Mouse (Mus musculus): ENCODE data around the gene Hcn2. TPM values are rescaled to one million over a fixed set of nuclear protein-coding genes. Genes with fewer than 3 reads are reported as not detected.
A peak's percentile ranks its signal among the peaks of the same experiment; 100 is the strongest.

Gene Hcn2
- total RNA-seq (2015; ENCODE audit: low replicate concordance) = not detected in 2 replicates
- not detected in 2 replicates for total RNA-seq (2017; ENCODE audit: low replicate concordance)

- no peak for ATAC-seq (replicated peaks; ENCODE audit: low FRiP score, poor library complexity, severe bottlenecking)
Observed at GRCm38 (mm10) chr10:79716254-79716987, at the start of gene Hcn2. Gene Hcn2, plus strand, starts transcription at chr10:79716634.

GRCm38 (mm10) chr10:79668076-79668475 lies 48.4 kb upstream of the Hcn2 start:
- no peak for ATAC-seq (replicated peaks; ENCODE audit: low FRiP score, poor library complexity, severe bottlenecking)

GRCm38 (mm10) chr10:79668771-79669575 lies 47.5 kb upstream of the Hcn2 start, which contains the start of gene Tpgs1:
Gene Tpgs1, plus strand, starts transcription at chr10:79669369.
- ATAC-seq (replicated peaks; ENCODE audit: low FRiP score, poor library complexity, severe bottlenecking) = peak; percentile 87

- ATAC-seq (replicated peaks; ENCODE audit: low FRiP score, poor library complexity, severe bottlenecking) = 0 out of 2 replicates have a peak, but pooled peaks have one; percentile 22
Observed at GRCm38 (mm10) chr10:79669576-79670057, 46.8 kb upstream of the Hcn2 start.

GRCm38 (mm10) chr10:79670071-79670888 lies 46.2 kb upstream of the Hcn2 start:
- no peak for ATAC-seq (replicated peaks; ENCODE audit: low FRiP score, poor library complexity, severe bottlenecking)

- no peak for ATAC-seq (replicated peaks; ENCODE audit: low FRiP score, poor library complexity, severe bottlenecking)
Observed at GRCm38 (mm10) chr10:79671396-79672087, 44.9 kb upstream of the Hcn2 start.

- no peak for ATAC-seq (replicated peaks; ENCODE audit: low FRiP score, poor library complexity, severe bottlenecking)
Observed at GRCm38 (mm10) chr10:79672088-79672455, 44.4 kb upstream of the Hcn2 start.

GRCm38 (mm10) chr10:79673054-79673453 lies 43.4 kb upstream of the Hcn2 start:
- no peak for ATAC-seq (replicated peaks; ENCODE audit: low FRiP score, poor library complexity, severe bottlenecking)

GRCm38 (mm10) chr10:79675346-79676035 lies 40.9 kb upstream of the Hcn2 start:
- ATAC-seq (replicated peaks; ENCODE audit: low FRiP score, poor library complexity, severe bottlenecking) = no peak

GRCm38 (mm10) chr10:79680606-79681495 lies 35.6 kb upstream of the Hcn2 start:
- peak; percentile 16 for ATAC-seq (replicated peaks; ENCODE audit: low FRiP score, poor library complexity, severe bottlenecking)

GRCm38 (mm10) chr10:79681591-79682245 lies 34.7 kb upstream of the Hcn2 start, which contains the start of gene Cdc34:
Gene Cdc34, plus strand, starts transcription at chr10:79682195.
- ATAC-seq (replicated peaks; ENCODE audit: low FRiP score, poor library complexity, severe bottlenecking) = peak; percentile 79

- ATAC-seq (replicated peaks; ENCODE audit: low FRiP score, poor library complexity, severe bottlenecking) = no peak
Observed at GRCm38 (mm10) chr10:79682551-79682915, 33.9 kb upstream of the Hcn2 start.

- ATAC-seq (replicated peaks; ENCODE audit: low FRiP score, poor library complexity, severe bottlenecking) = peak; percentile 38
Observed at GRCm38 (mm10) chr10:79682916-79683582, 33.4 kb upstream of the Hcn2 start.

- ATAC-seq (replicated peaks; ENCODE audit: low FRiP score, poor library complexity, severe bottlenecking) = no peak
Observed at GRCm38 (mm10) chr10:79683726-79684640, 32.5 kb upstream of the Hcn2 start.

- no peak for ATAC-seq (replicated peaks; ENCODE audit: low FRiP score, poor library complexity, severe bottlenecking)
Observed at GRCm38 (mm10) chr10:79684770-79685600, 31.4 kb upstream of the Hcn2 start.

All from erythroblast, adult 5-6 weeks (primary cell).